Mouse (Mus musculus): Measurements from ENCODE around the gene BC049715. TPM values are rescaled to one million over a fixed set of nuclear protein-coding genes. Genes with fewer than 3 reads are reported as not detected.

BC049715 gene
- total RNA-seq, 2 experiments from 2014 or later: 2.2 to 4.6 TPM

- peak; percentile 99 for DNase-seq (ENCODE audit: low spot score in 2 of 2)
These were observed 19.4 kb upstream of the BC049715 start, which contains the start of gene H2afj for GRCm38 (mm10) chr6:136808014-136808417. Gene H2afj (plus strand): TSS chr6:136808244.

- peak in 1 of 2 experiments; percentile 37 for DNase-seq (ENCODE audit: low spot score in 2 of 2)
These were observed 18.8 kb upstream of the BC049715 start for GRCm38 (mm10) chr6:136808631-136809046.

GRCm38 (mm10) chr6:136809077-136809476 lies 18.3 kb upstream of the BC049715 start:
- no peak for DNase-seq (ENCODE audit: low spot score in 2 of 2)

DNA sequence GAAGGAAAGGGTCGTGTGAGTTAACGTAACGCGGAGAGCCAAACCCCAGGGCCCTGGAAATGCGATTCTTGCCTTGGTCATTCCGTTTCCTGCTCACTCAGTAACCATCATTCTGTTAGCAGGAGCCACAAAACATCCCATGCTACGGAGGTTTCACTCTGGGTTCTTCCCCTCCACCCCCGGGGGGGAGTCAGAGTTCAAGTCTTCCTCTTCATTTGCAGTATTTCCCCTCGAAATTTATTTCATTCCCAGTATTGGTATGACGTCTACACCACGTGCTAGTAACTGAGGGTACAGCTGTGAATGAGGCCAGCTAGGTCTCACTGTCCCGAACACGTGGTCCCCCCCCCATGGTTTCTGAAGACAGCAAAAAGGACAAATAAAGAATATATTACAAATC lies 17.8 kb upstream of the BC049715 start:
- no peak for DNase-seq (ENCODE audit: low spot score in 2 of 2)

DNA sequence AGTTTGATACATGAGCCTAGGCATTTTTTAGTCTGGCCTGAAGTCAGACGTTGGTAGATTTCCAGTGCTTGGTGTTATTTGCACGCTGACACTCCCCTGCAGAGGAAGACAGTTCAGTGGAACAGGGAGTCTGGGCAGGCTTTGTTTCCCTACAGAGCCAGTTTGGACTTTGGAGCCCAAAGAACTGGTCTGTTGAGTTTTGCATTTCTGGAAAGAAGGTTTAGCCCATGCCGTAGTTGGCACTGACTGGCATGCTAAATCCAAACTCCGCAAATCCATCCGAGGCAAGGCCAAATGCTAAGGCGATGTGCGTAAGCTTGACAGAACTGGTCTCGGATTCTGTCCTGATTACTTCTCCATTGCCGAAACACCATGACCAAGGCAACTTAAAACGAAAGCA lies 16.2 kb upstream of the BC049715 start:
- no peak for DNase-seq (ENCODE audit: low spot score in 2 of 2)

DNA sequence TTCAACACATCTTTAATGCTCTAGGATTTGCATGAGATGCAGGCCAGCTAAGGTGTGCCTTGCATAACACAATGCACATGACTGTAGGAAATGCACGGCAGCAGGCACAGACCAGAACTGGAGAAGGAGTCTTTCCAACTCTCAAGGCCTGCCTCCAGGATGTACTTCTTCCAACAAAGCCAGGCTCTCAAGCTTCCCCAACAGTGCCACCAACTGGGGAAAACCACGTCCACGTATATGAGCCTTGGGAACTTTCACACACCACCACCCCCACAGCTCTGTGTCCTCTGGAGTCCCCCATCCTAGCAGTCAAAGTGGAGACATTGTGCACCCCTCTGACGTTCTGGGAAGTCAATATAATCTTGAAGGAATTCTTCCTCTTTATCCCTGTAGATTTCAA lies 14.3 kb upstream of the BC049715 start:
- DNase-seq (ENCODE audit: low spot score in 2 of 2): no peak

GRCm38 (mm10) chr6:136815381-136815780 lies 12.0 kb upstream of the BC049715 start:
- DNase-seq (ENCODE audit: low spot score in 2 of 2): no peak

GRCm38 (mm10) chr6:136816826-136817225 lies 10.6 kb upstream of the BC049715 start:
- no peak for DNase-seq (ENCODE audit: low spot score in 2 of 2)

- peak; percentile 61 to 88 for DNase-seq (ENCODE audit: low spot score in 2 of 2)
These were observed 9.9 kb upstream of the BC049715 start for GRCm38 (mm10) chr6:136817549-136817948.

- no peak for DNase-seq (ENCODE audit: low spot score in 2 of 2)
These were observed 7.0 kb upstream of the BC049715 start for GRCm38 (mm10) chr6:136820381-136820780.

- DNase-seq (ENCODE audit: low spot score in 2 of 2): no peak
These were observed 6.3 kb upstream of the BC049715 start for GRCm38 (mm10) chr6:136821086-136821485.

DNA sequence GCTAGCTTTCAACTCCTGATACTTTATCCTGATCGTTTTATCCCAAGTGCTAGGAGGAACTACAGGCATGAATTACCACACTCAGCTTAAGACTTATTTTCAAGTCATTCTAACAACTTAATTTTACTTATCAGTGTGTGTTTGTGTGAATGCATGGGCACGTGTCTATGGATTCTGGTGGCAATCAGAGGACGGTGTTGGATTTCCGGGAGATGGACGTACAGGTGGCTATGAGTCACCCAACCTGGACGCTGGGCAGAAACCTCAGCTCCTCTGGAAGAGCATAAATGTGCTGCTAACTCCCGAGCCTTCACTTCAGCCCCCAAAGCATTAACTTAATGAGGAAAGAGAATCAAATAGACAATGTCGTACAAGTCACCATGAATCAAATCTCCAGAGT lies 2.4 kb upstream of the BC049715 start:
- DNase-seq (ENCODE audit: low spot score in 2 of 2): no peak

DNA sequence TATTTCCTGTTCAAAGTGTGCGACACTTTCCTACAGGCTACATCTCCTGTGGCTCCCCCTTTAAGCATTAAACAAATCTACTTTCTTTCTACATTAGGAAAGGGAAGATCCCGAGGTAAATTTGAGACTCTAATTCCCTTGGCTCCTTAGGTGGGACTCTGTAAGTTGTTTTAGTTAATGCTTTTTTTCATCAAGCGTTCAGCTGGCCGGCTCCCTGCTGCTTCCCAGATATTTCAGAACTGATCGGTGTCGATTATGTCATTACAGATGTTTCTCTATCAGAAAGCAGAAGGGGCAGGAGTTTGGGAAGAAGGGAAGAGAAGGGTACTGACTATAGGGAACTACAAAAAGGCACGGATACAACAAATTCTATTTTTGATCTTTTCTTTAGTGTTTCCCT lies 310 bp upstream of the BC049715 start:
- DNase-seq (ENCODE audit: low spot score in 2 of 2): no peak

DNA sequence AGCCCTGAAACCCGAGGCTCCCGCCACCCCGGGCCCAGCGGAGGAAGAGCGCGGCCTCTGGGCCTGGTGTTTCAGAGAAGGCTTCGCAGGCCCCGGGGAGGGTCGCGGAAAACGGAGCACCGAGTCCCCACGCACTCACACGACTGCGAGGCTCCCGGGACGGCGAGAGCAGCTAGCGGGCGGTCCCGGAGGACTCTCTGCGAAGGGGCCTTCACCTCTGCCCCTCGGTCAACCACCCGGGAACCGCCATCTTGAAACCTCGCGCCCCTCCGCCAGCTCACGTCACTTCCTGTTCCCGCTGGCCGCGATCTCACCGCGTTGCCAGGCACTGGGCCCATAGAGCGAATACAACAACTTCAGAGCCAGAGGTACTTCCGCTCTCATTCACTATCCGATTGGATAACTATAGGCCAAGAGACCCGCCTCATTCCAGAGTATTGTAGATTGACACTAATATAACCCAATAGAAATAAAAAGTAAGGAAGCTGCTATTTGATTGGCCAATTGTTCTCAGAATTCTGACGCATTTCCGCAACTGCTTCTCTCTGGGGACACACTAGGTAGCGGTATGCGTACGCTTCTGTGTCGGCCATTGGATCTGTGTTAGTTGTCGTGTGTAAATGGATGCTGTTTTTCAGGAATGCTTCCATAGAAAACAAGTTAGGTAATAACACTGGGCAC lies 595 bp downstream of the BC049715 start, which contains the start of gene Wbp11:
Gene Wbp11 (minus strand): TSS at position 353 of the 681 bp plus-strand sequence.
- DNase-seq (ENCODE audit: low spot score in 2 of 2): peak; percentile 94 to 99

DNA sequence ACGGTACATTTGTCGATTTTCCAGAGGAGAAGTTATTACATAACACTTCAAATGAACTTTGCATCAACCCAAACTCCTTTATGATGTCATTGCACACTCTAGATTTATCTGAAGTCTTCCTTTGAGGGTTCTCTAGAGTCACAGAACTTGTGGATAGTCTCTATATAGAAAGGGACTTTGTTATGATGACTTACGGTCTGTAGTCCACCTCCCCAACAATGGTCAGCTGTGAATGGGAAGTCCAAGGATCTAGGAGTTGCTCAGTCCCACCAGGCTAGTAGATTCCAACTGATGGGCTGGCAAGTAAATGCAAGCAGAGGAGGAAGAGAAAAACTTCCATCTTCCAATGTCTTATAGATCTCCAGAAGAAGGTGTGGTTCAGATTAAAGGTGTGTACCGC lies 1.3 kb downstream of the BC049715 start:
- no peak for DNase-seq (ENCODE audit: low spot score in 2 of 2)

DNA sequence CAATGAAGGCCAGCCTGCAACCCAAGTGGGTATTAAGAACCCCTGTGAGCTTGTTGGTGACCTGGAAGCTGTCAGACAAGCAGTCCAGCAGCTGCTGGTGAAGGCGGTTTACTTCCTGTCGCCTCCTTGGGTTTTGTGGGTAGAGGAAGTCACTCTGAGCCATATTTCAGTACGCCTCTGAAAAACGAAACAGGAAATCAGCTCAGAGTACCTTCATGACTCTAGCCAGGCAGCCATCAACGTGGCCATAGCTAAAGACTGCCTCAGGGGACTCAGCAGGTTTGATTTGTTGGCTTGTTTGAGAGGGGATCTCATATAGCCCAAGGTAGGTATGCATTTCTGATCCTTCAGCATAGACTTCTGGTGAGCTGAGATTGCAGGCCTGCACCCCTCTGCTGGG lies 4.3 kb downstream of the BC049715 start:
- DNase-seq (ENCODE audit: low spot score in 2 of 2): no peak

DNA sequence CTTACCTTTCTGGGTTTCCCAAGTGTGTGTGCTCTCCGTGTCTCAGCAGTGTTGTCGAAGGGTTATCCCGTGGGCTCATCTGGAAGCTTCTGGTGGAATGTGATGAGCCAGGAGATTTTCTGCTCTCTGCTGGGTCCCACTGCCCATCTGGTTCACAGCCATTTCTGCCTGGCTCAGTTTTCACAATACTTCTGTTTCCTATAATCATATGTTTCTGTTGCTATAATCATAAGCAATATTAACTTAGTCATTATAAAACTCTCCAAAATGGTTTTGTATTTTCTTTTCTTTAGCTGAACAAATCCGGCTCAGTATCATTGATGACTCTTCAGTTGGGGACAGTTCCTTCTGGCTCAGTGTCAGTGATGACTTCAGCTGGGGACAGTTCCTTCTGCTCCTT lies 7.9 kb downstream of the BC049715 start, which contains the start of gene Smco3:
Gene Smco3 (minus strand): TSS at position 101 of the 400 bp plus-strand sequence.
- DNase-seq (ENCODE audit: low spot score in 2 of 2): no peak

DNA sequence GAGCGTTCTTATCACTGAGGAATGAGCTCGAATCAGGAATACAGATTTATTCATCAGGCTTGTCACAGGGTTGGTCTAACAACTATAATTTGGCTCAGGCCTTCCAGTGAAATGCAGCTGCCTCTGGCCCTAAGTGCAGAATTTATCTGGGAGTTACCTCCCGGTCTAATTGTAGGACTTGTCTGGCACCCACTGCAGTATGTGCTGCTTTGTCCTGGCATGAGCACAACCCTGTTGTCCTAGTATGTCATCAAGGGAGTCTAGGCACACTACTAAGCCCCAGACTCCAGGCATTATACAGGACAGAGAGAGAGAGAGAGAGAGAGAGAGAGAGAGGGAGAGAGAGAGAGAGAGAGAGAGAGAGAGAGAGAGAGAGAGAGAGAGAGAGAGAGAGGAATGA lies 9.9 kb downstream of the BC049715 start:
- no peak for DNase-seq (ENCODE audit: low spot score in 2 of 2)

DNA sequence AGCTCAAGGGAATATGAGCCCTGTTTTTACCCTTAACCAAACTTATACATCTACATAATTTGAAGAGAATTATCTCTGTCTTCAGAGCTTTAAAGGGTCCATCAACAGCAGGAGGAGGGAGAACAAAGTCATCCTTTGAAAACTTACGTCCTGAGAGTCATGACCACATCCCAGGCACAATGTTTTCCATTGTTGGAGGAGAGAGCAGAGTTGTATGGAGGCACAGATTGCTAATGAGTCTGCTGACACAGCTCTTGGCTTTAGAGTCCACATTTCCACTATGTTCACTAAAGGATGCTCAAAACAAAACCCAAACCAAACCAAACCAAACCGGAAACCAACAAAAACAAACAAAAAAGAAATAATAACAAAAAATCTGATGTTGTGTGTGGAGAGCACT lies 17.5 kb downstream of the BC049715 start:
- DNase-seq (ENCODE audit: low spot score in 2 of 2): no peak

GRCm38 (mm10) chr6:136845706-136846480 lies 18.5 kb downstream of the BC049715 start:
- DNase-seq (ENCODE audit: low spot score in 2 of 2): no peak

DNA sequence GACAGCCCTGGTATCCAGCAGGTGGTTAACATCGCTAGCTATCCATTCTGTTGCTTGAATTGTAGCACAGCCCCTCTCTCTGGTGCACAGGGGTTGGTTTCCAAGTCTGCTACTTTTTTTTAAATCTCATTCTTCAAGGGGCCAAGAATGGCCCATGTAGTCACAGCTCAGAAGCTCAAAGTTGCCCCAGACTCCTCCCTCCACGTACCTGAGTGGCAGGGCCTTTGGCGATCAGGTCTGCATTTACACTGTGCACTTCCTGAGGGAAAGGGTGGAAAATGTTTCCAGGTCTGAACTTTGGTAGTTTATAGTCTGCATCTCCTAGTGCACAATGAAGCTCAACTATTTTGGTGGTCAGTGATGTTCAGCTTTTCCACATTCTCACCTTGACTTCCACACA lies 19.8 kb downstream of the BC049715 start:
- no peak for DNase-seq (ENCODE audit: low spot score in 2 of 2)

GRCm38 (mm10) chr6:136847790-136848189 lies 20.4 kb downstream of the BC049715 start:
- no peak for DNase-seq (ENCODE audit: low spot score in 2 of 2)
